Mouse (Mus musculus) forelimb bud, embryonic 11.5 days (tissue): Measurements from ENCODE around the gene Ccdc33.

Source experiments
- DNase-seq: peaks from one replicate; pipeline ENCODE4 v3.0.0-alpha.2; 2012; ENCODE audit warnings: low read depth, low spot score

Ccdc33 gene

DNA sequence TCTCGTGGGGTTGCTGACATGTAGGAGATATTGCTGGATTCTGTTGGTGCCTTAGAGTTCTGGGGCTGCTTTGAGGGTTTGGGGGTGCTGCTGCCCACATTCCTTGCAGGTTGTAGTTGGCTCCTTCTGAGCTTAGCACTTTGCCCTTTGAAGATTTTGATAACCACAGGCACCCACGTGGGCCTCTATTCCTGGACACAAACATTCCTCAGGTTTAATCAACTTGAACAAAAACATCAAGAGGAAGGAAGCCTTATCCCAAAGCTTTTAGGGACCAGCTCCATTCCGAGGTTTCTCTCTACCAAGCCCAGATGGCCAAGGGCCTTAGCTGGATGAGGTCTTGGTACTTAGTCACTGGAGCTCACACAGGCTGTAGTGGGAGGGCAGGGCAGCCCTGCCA is 12.3 kb upstream of the Ccdc33 start:
- no peak for DNase-seq

DNA sequence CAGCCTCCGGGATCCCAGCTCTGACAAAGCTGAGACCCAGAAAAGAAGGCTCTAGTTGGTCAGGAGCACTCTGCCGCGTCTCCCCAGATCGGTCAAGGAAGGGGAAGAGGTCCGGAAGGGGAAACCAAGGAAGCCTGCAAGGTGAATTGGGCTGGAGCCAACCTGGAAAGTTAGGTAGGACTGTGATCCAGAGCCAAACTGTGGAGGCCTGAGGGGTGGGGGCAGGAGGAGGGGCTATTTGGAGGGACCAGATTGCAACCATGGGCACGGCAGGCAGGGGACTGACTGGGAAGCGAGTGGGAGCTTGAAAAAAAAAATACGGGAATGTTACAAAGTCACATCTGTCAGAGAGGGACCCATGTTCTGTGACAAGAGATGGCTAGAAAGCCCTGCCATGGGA is 10.9 kb upstream of the Ccdc33 start:
- DNase-seq, result no peak

DNA sequence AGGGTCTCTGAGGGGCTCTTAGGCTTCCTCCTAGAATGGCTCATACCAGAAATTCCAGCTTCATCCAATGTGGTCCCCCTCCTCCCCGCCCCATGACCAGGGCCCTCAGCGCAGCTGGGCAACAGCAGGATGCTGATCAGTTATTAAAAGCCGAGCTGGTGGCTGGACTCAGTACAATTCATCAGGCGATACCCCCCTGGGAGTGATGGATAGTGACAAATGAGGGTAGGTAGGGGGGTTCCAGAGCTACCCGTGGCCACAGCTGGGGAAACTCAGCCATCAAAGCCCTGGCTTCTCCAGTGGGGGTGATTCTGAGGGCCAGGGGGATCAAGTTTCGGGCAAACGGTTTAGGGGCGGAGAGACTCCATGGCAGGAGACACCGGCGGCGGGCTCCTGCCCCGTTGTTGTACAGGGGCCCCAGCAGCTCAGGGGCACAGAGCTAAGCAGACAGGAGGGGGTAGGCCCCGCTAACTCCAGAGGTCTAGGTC is 10.3 kb upstream of the Ccdc33 start:
- peak; percentile 91 for DNase-seq

DNA sequence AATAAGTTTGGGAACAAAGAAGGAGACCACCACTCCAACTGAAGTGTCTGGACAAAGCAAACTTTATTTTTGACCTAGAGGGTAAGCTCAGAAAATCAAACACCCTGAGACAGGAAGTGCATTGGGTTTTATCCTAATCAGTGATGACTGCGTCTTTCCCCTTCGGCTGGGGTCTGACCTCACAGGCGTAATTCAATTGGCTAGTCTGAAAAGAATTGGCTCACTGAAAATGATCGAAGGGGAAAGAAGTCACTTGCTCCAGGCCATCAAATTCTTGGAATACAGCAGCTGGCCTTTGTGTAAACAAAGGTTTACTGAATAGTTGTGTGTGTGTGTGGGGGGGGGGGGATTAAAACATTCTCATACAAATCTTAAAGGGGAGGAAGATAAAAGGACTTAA is 7.2 kb upstream of the Ccdc33 start:
- no peak for DNase-seq

DNA sequence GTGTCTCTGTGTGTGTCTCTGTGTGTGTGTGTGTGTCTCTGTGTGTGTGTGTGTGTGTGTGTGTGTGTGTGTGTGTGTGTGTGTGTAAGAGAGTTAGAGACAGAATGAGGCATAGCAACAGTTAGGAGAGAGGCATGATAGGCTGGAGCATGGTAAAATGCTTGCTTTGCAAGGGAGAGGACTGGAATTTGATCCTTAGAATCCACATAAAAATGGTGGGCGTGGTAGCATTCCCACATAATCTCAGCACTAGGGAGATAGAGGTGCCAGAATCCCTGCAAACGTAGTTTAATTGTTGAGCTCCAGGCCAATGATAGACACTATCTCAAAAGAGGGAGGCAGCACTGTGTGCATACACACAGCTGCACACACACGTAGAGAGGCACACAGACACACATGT is 6.5 kb upstream of the Ccdc33 start:
- DNase-seq, result no peak

DNA sequence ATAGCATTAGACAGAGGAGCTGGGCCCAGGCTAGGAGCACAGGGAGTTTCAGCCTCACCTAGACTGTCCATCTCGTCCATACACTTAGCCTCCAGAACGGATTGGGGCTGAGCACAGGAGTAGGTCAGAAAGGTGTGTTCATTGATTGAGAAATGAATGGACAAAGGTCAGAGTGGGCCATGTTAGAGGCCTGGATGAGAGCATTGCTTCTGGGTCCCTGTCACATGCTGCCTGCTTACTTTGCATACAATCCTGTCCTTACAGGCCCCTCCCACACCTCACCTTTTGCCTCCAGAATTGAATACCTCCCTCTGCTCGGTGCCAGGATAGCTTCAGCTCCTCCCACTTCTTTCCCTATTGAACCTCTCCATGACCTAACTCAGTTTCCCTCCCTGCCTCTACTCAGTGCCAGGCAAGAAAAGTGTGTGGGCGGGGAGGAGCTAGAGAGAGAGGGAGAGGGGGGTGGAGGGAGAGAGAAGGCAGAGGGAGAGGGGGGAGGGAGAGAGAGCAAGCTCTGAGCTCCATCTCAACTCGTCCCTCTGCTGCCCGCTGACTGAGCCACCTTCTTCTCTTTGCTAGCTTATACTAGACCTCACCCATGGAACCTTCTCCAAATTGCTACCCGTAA is 2.5 kb downstream of the Ccdc33 start:
- no peak for DNase-seq

DNA sequence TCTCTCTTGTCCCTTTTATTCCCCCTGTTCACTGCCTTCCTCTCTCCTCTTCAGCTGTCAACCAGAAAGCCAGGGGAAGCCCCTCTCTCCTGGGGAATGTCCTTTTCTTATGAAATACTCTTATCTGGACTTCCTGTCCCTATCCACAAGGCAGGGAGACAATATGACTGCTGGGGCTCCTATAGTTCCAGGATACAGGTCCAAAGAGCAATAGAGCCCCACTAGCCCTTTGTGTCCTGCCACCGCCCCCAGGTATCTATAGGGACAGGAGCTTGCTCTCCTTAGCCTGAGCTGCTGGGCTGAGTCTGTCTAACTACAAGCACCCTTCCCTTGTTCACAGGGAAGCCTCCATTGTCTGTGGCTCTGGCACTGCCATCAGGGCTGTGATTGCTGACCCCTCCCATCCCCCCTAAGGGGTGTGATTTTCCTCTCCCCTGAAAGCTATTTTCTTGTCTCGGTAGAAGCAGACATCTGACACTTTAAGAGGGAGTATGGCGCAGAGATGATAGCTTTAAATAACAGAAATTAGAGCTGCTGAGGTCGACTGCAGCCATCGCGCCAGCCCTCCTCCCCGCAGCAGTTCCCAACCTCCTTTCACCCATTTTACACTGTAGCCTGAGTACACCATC is 3.2 kb downstream of the Ccdc33 start:
- no peak for DNase-seq

DNA sequence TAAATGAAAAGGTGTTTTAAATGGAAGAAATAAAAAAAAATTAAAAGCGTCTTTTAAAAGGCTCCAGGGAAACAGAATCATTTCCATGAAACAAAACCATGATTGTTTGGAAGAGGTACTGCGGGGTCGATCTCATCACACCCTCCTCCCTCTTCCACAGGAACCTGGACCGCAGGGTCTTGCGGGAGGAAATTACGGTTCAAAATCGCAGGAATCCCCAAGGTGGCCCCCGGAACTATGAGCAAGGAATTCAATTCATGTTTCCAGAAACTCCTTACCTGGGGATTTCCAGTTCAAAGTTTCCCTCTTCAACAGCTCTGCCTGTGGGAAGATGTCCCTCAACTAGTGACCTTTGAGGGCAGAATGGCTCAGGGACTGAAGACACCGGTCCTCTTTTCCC is 4.6 kb downstream of the Ccdc33 start:
- DNase-seq, result peak; percentile 59

DNA sequence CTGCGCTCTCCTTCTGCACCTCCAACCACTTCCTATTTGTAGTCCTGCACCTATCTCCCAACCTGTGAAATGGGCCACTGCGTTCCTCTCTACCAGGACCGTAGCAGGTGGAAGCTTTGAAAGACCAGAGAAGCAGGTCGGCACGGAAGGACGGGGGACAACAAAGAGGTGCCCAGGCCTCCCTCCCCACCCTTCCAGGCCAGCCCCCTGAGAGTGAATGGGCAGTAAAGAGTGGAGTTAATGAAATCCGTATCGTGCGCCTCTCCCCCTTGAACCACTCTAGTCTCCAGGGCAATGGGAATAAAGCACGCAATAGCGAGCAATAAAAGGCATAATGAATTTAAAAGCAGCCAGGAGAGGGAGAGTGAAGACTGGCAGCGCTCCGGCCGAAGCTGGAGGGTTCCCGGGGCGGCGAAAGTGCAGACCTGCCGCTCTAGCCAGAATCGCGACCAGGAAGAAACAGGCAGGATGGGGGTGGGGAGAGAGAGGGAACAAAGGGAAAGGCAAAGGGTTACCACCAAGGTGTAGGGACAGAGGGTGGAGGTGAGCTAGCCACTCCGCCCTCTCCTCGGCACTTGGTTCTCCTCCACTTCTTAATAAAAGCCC is 5.2 kb downstream of the Ccdc33 start:
- peak; percentile 72 for DNase-seq

DNA sequence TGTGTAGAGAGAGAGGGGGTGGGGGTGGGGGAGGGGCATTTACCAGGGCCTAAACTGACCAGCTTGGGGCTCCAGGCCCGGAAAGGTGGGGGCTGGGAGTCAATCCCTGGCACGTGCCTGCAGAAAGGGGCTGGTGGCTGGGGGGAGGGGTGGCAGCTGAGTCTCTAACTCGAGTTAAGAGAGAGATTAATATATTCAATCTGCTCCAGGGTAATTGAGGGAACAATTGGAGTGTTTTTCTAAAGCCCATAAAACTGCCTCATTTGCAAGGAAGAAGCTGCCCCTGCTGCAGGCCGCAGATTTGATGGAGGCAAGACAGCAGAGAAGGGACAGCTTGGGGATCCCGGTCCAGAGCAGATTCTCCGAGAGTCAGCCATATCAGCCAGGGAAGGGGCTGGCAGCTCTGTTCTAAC is 5.8 kb downstream of the Ccdc33 start:
- DNase-seq, result peak; percentile 79

DNA sequence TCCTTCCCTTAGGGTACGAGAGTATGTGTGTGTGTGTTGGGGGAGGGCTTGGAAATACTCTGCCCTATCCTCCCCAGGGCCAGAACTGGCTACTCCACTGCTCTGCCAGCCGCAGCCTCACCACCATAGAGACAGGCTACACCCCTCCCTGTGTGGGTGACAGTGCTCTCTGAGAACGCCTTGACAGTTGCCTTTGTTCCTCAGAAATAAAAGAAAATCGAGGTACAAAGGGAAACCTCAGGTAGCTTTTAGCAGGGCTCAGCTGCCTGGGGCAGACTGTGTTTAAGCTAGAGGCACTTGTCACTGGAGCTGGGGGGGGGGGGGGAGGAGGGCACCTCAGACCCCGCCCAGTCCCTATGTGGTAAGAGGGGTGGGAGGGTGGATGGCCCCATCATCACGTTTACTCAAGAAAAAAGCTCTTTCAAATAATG is 6.3 kb downstream of the Ccdc33 start:
- no peak for DNase-seq

DNA sequence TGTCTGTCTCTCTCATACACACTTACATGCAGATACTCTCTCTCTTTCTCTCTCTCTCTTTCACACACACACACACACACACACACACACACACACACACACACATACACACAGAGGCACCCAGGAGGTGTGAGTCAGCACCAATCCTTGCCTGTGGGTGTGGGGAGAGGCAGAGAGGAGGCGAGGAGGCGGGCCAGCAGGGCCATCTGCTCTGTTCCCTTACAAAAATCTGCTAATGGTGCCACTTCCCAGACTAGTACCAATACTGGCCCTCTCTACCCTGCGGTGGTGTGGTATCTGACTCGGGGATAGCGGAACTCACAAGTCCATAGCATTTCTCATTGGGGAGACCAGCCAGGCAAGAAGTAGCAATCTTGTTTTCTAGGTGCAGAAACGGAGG is 7.2 kb downstream of the Ccdc33 start:
- DNase-seq, result no peak

DNA sequence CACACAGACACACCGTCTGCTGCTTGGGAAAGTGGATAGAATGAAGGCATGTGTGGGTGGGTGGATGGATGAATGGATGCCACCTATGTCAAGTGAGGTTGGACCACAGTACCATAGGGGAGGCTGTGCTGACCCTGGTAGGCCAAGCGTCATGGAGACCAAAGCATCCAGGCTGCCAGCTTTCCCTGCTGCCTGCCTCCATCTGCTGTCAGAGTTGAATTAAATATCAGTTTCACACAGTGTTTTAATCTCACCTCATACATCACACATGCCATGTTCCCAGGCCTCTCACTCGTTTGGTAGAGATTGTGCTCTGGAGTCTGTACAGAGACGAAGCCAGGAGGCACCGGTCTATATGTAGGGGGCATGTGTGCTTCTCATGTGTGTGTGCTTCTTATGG is 7.8 kb downstream of the Ccdc33 start:
- no peak for DNase-seq

DNA sequence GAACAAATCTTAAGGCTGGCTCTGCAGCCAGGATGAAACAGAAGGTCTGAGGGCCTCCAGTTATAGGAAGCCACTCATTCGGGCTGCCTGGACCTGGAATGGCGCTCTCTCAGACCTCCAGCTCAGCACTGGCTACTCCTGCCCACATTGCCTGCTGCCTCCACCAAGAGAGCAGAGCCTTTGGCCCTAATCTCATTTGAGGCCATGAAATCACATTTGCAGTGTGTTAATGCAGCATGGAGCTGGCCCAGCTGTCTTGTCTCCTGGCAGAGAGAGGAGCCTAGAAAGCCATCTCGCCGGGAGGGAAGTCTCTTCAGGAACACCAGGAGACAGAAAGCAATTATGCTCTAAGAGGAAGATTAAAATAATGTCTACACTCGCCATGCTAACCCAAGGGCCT is 11.1 kb downstream of the Ccdc33 start:
- no peak for DNase-seq

DNA sequence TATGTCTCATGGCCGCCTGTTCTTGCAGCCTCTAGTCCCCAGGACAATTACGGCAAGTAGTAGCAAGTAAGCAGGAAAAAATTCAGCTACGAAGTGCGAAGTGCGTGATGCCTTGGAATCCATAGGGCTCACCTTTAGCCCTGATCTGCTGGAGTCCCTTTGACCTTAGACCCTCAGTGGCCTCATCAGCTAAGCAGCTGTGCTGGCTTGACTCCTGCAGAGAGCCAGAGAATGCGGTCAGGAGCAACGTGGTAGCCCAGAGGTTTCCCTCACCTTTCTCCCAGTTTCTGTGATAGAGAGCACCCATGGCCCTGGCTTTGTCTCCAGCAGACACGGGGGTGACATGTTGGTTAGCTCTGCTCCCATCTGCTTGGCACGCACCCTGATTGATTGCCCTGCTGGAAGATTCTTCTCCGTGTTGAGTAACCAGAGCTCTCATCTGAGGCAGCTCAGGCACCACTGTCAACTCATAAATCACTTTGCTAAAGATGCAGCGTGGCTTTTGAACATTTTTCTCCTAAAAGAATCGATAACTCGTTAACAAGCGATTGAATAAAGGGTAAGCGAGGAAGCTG is 12.9 kb downstream of the Ccdc33 start:
- DNase-seq, result no peak

DNA sequence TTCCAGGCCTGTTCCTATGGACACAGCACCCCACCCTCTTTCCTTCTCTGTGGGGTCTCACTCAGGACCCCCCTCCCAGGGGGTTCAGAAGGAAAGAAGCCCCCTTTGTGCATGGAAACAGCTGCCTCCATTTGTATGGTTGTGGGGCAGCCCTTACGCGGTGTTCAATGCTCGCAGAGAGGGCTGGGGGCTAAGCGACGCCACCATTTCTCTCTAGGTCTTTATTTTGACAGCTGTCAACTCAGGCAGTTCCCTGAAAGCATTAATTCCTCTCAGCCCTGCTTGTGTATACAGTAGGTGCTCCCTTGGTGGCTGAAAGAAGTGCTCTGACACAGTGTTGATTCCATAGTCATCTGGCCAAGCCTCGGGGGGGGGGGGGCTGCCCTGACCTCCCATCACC is 15.0 kb downstream of the Ccdc33 start:
- no peak for DNase-seq

DNA sequence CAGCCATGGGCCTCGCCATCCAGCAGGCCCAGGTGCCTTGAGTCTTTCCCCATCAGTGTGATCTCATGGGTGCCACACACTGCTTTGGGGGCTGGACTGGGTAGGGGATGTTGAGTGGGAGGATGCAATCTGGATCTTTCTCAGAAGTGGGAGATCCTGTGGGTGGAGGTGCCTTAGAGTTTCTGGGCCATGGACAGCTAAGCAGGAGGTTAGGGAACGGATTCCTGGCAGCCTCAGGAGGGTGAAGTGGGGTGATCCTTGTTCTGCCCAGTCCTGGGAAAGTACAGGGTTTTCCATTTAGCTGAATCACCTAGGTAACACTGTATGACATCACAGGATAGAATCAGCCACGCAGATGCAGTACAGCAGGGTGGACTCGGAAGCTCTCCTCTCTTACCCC is 16.6 kb downstream of the Ccdc33 start:
- DNase-seq, result no peak

DNA sequence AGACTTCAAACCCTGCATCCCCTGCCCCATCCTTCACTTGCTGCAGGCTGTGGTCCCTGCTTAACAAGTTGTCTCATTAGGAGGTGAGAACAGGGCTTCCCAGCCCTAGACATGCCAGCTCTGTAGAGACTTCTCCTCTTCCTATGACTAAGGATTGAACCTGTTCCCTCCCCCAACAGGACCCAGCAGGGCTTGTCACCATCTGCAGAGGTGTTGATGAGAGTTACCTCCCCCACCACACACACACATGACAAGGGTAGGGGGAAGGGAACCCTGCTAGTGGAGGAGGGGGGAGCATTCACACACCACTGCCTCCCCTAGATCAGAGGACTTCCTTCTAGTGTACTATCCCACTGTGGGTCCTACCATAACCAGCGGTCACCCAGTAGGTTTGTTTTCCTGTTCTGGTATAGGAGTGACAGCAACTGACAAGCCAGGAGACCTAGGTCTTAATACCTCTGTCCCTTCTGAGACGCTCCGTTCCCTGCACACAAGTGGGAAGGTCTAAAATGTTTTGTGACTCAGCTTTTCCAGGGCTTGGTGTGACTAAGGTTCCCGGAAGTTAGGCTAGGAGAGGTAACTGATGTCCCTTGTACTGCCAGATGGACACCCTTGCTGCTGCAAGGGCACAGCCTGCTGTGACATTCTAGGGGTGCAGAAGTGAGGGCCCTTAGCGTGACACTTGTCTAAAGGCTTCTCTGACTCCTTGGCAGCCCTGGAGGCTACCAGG is 18.6 kb downstream of the Ccdc33 start:
- DNase-seq, result peak; percentile 35

DNA sequence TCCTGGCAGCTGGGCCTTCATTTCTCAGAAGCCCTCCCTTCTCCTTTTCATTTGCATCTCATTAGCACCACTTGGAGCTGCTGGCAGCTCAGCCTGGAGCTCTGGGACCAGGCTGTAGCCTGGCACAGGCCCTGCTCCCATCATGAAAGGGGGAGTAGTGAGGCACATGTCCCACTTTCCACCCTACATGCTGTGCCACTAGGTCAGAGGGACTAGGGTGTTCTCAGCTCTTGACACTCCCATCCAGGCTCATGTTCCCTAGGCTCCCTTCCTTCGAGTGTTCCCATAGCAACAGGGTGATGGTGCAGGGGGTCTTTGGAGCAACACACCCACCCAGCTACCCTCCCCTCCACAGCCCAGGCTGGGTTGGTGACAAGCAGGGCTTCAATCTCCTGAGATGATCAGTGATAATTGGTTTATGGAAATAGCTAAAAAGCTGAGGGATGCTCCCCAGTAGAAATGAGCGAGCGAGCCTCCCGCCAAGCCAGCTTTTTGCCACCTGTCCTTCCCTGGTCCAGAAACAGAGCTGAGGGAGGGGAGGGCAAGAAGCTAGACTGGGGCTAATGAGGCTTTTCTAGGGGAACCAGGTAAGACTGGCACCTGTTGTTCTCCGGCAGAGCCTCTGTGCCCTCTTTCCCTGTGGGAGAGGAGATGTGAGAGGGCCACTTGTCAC is 21.9 kb downstream of the Ccdc33 start:
- no peak for DNase-seq

DNA sequence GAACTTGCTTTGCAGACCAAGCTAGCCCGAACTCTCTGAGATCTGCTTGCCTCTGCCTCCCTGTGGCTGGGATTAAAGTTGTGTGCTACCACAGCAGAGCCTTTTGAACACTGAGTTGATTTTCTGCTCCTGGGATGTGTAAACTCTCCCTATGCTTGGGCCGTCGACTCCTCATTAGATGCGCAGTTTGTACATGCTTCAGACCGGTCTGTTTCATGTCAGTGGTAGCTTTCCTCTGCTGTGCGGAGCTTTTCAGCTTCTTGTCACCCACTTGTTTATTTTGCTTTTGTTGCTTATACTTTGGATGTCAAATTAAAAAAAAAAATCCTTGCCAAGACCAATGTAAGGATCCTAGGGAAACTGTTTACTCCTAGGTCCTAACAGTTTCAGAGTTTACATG is 22.6 kb downstream of the Ccdc33 start:
- no peak for DNase-seq

DNA sequence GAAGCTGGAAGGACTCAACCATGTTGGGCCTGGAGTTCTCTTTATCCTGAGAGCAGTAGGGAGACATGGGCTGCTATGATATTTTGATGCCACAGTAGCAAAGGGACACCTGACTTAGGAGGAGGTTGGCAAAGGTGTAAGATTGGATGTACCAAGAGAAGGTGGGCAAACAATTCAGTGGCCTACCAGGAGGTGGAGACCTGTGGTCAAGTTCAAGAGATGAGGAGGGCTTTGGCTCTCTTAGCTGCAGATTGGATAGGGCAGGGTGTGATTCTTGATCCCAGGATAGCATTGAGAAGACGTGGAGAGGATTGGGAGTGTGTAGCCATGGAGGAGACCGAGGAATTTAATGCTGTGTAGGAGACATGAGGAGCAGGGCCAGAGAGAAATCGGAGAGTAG is 24.8 kb downstream of the Ccdc33 start:
- DNase-seq, result no peak
